Mouse (Mus musculus) heart, postnatal 0 days (tissue): Measurements from ENCODE around the gene Thada. TPM values are rescaled to one million over a fixed set of nuclear protein-coding genes. Genes with fewer than 3 reads are reported as not detected.

Source experiments
- ATAC-seq: fragments of 200-750 bp; cut with Nextera tagmentation; 2 replicates; pipeline ENCODE4 v1.8.0; 2017; ENCODE audit warnings: low read depth, moderate number of reproducible peaks, moderate library complexity; ENCODE audit not compliant: insufficient read depth
- DNase-seq: peaks from one replicate; pipeline ENCODE4 v3.0.0-alpha.2; 2016; ENCODE audit warnings: low spot score
- H3K27ac ChIP-seq: fragments of 300-500 bp; sonication (generic); 2 replicates; pipeline ENCODE4 v1.5.1; 2014; ENCODE audit warnings: low read depth, mild to moderate bottlenecking
- H3K27me3 ChIP-seq: fragments of 300-500 bp; sonication (generic); 2 replicates; pipeline ENCODE4 v1.6.1; 2014; ENCODE audit warnings: low read length, mixed read lengths; ENCODE audit not compliant: control insufficient read depth, insufficient read depth
- H3K36me3 ChIP-seq: fragments of 300-500 bp; sonication (generic); replicated peaks from 2 replicates; pipeline ENCODE4 v1.6.1; 2014; ENCODE audit warnings: low read length, mixed read lengths; ENCODE audit not compliant: control insufficient read depth, insufficient read depth
- H3K4me1 ChIP-seq: fragments of 300-500 bp; sonication (generic); 2 replicates; pipeline ENCODE4 v1.6.1; 2014; ENCODE audit warnings: antibody characterized with exemption; ENCODE audit not compliant: control insufficient read depth, insufficient read depth
- H3K4me2 ChIP-seq: fragments of 300-500 bp; sonication (generic); 2 replicates; pipeline ENCODE4 v1.6.1; 2014; ENCODE audit warnings: low read depth, mild to moderate bottlenecking, low read length, moderate library complexity
- H3K4me3 ChIP-seq: fragments of 300-500 bp; sonication (generic); 2 replicates; pipeline ENCODE4 v1.5.1; 2014; ENCODE audit warnings: low read depth, low read length
- H3K9ac ChIP-seq: fragments of 300-500 bp; sonication (generic); replicated peaks from 2 replicates; pipeline ENCODE4 v1.6.1; 2014; ENCODE audit warnings: low read depth, low read length, mixed read lengths
- H3K9me3 ChIP-seq: fragments of 300-500 bp; sonication (generic); replicated peaks from 2 replicates; pipeline ENCODE4 v1.6.1; 2016; ENCODE audit warnings: low read length; ENCODE audit not compliant: control insufficient read depth
- CTCF ChIP-seq: IDR thresholded peaks from 2 replicates; pipeline ENCODE4 v1.5.1; 2016; ENCODE audit warnings: antibody characterized with exemption, control low read depth, low read depth
- EP300 ChIP-seq: IDR thresholded peaks from 2 replicates; pipeline ENCODE4 v1.6.1; 2016; ENCODE audit warnings: antibody characterized with exemption, low read depth
- WGBS: fragments of 180-500 bp; shearing (Covaris S2); extraction: QIAGEN DNeasy Blood & Tissue Kit; methylation state at CpG from one replicate; pipeline ENCODE4 v1.1.7; 2014; 5-methylcytosine and 5-hydroxymethylcytosine counted together
- polyA plus RNA-seq: library from polyadenylated mRNA; unstranded; fragments of >200 nt; fragmentation: Nextera tagmentation; extraction: Ambion mirVana; gene quantifications from 2 replicates; pipeline ENCODE4 v1.2.1, GENCODE M21; 2015
- total RNA-seq: library from RNA; depleted of rRNA; stranded (reverse); fragments of >200 nt; gene quantifications from 2 replicates; pipeline ENCODE4 v1.2.3, GENCODE M21; 2014; ENCODE audit warnings: low replicate concordance

Thada gene
- total and polyA plus RNA-seq, 2 experiments from 2014 or later = 2.4 to 12.6 TPM

GRCm38 (mm10) chr17:84175196-84175595 is 290.8 kb downstream of the Thada start:
- no peak for DNase-seq
- no peak overlapping the region for H3K4me3 ChIP-seq
- ATAC-seq = no peak
- H3K9ac ChIP-seq = no peak overlapping the region
- no peaks in the 10 kb centered on the region for H3K27me3 ChIP-seq
- 0 out of 2 replicates have a peak, but pooled peaks cover 4% of the 10 kb centered on the region for H3K9me3 ChIP-seq
- no peak overlapping the region for H3K27ac ChIP-seq
- no peak overlapping the region for H3K4me2 ChIP-seq
- no peak for TF ChIP-seq EP300
- no peak for TF ChIP-seq CTCF
- no peaks in the 10 kb centered on the region for H3K36me3 ChIP-seq
- WGBS = 97% methylated on average over 17 of the region's 17 CpGs
- no peaks in the 10 kb centered on the region for H3K4me1 ChIP-seq

- Histone ChIP-seq H3K9ac (no peak overlapping the region), H3K4me3 (no peak overlapping the region), H3K4me2 (no peak overlapping the region), H3K36me3 (no peaks in the 10 kb centered on the region), H3K27me3 (no peaks in the 10 kb centered on the region), H3K9me3 (no peaks in the 10 kb centered on the region), H3K4me1 (no peaks in the 10 kb centered on the region), H3K27ac (no peak overlapping the region)
- TF ChIP-seq EP300 = no peak
- no peak for TF ChIP-seq CTCF
- ATAC-seq (no peak), DNase-seq (no peak)
- 81% methylated on average over 4 of the region's 4 CpGs for WGBS
Observed at GRCm38 (mm10) chr17:84167377-84167776, 298.6 kb downstream of the Thada start.

- no peak overlapping the region for H3K4me3 ChIP-seq
- no peaks in the 10 kb centered on the region for H3K9me3 ChIP-seq
- TF ChIP-seq EP300 = no peak
- TF ChIP-seq CTCF = no peak
- no peak overlapping the region for H3K27ac ChIP-seq
- H3K4me1 ChIP-seq = peaks cover 4% of the 10 kb centered on the region; the same call in 1 of the 2 replicates
- DNase-seq (no peak), ATAC-seq (no peak)
- no peaks in the 10 kb centered on the region for H3K36me3 ChIP-seq
- no peak overlapping the region for H3K9ac ChIP-seq
- 76% methylated on average over 9 of the region's 9 CpGs for WGBS
- H3K27me3 ChIP-seq = no peaks in the 10 kb centered on the region
- no peak overlapping the region for H3K4me2 ChIP-seq
Observed at GRCm38 (mm10) chr17:84166135-84166860, 299.7 kb downstream of the Thada start.

DNA sequence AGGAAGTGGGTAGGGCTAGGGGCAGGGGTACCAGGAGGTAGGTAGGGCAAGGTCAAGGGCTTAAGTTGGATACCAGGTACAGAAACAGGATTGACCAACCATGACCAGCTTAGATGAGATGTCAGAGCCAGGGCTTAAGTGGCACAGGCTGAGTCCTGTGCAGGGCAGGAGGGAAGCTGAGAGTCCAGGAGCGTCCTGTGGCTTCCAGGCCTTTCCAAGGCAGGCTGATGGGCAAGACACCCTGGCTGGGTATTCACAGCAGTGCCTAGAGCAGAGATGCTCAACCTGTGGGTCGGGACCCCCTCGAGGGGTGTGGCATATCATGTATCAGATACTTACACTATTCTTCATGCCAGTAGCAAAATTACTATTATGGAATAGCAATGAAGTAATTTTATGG is 300.3 kb downstream of the Thada start:
- 87% methylated on average over 3 of the region's 3 CpGs for WGBS
- DNase-seq (no peak), ATAC-seq (no peak)
- no peak for TF ChIP-seq CTCF
- no peak for TF ChIP-seq EP300
- H3K36me3 ChIP-seq = no peaks in the 10 kb centered on the region
- no peaks in the 10 kb centered on the region for H3K27me3 ChIP-seq
- H3K9ac ChIP-seq = no peak overlapping the region
- H3K9me3 ChIP-seq = no peaks in the 10 kb centered on the region
- peaks cover 8% of the 10 kb centered on the region; the same call in 1 of the 2 replicates for H3K4me1 ChIP-seq
- no peak overlapping the region for H3K27ac ChIP-seq
- no peak overlapping the region for H3K4me3 ChIP-seq
- H3K4me2 ChIP-seq = no peak overlapping the region

DNA sequence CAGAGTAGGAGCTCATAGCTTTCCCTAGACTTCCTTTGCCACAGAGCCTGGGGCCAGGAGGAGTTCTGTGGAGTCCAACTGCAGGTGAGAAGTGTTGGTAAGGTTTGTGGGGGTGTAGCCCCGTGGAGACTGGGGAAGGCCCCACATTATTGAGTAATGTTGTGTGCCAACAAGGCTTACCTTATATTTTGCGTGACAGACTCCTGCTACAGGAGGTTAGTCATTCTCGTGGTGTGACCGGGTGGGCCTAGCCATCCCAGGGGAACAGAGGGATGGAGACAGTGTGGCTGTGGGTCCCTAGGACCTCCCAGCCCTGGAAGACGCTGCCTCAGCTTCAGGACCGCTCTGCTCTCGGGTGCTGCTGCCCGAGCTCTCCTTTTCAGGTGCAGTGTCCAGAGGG is 301.9 kb downstream of the Thada start:
- TF ChIP-seq EP300 = no peak
- TF ChIP-seq CTCF = no peak
- DNase-seq = no peak
- Histone ChIP-seq H3K27ac (no peak overlapping the region), H3K27me3 (no peaks in the 10 kb centered on the region), H3K36me3 (no peaks in the 10 kb centered on the region), H3K9ac (no peak overlapping the region), H3K9me3 (no peaks in the 10 kb centered on the region), H3K4me3 (no peak overlapping the region), H3K4me1 (peaks cover 8% of the 10 kb centered on the region; the same call in 1 of the 2 replicates), H3K4me2 (no peak overlapping the region)
- ATAC-seq = no peak
- 82% methylated on average over 8 of the region's 8 CpGs for WGBS
